Mouse (Mus musculus) lung, adult 10 weeks (tissue): ENCODE measurements around the gene Serpinb3b. TPM values are rescaled to one million over a fixed set of nuclear protein-coding genes. Genes with fewer than 3 reads are reported as not detected.

Experiments used
- polyA plus RNA-seq: library from polyadenylated mRNA; stranded (reverse); fragments of 350-450 nt; fragmentation: Illumina TruSeq; extraction: RNeasy Lipid Tissue Mini Kit (QIAGEN cat#74804); gene quantifications from one replicate; pipeline ENCODE4 v1.2.3, GENCODE M21; 2014; ENCODE audit warnings: low read depth, low replicate concordance; ENCODE audit not compliant: insufficient read depth

The Serpinb3b gene
- not detected for polyA plus RNA-seq

DNA sequence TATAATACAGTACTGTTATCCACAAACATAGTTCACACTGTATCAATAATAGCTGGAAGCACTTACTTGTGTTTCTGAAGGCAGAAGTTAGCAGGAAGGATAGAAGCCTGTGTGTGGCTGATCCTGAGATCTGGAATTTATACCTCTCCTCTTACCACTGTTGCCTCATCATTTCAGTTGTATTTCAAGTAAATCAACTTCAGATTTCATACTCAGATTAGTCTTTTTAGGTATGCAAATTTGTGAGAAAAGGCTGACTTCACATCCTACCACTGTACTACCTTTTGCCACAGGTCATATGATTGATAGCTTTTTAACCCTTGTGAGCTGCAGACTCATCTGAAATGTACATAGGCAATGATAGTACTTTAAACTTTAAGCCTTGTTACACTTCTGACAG, at the start of gene Serpinb3b, which contains the start of gene Serpinb3c:
Serpinb3b (minus strand) TSS at position 101 of the 400 bp plus-strand sequence.
Serpinb3c (minus strand) TSS at position 111 of the 400 bp plus-strand sequence.

Other genes starting within 250 kb of the Serpinb3b start
- not detected for gene Serpinb3a, start 226.1 kb downstream of the Serpinb3b start, polyA plus RNA-seq
- not detected for gene Serpinb3d, start 194.9 kb downstream of the Serpinb3b start, polyA plus RNA-seq
- gene Serpinb3c, start within 50 bp of the Serpinb3b start, polyA plus RNA-seq = not detected
- gene Serpinb11, start 82.8 kb upstream of the Serpinb3b start, polyA plus RNA-seq = not detected
- 0.15 TPM for gene Serpinb7, start 121.3 kb upstream of the Serpinb3b start, polyA plus RNA-seq
- 2.0 TPM for gene Serpinb2, start 233.1 kb upstream of the Serpinb3b start, polyA plus RNA-seq